Mouse (Mus musculus) MEL (cell line): ENCODE measurements around the gene Dock9. TPM values are rescaled to one million over a fixed set of nuclear protein-coding genes. Genes with fewer than 3 reads are reported as not detected.

Experiments
- DNase-seq: peaks from one replicate; pipeline ENCODE4 v3.0.0; 2011; ENCODE audit warnings: low read depth, low spot score
- H3K27ac ChIP-seq: 2 replicates; pipeline ENCODE4 v1.5.1; 2012; ENCODE audit warnings: low read depth, mild to moderate bottlenecking, control low read depth, low read length, moderate library complexity; ENCODE audit not compliant: control insufficient read depth
- H3K27me3 ChIP-seq, 2 experiments: fragments of 150-350 bp in 1 of 2; sonication (generic) in 1 of 2; 2 replicates each; pipeline ENCODE4 v1.6.1; 2012; ENCODE audit warnings: low read length in 2 of 2, mild to moderate bottlenecking in 2 of 2, improper control_type of control experiment in 1 of 2, moderate library complexity in 1 of 2; ENCODE audit not compliant: insufficient read depth in 2 of 2, control insufficient read depth in 1 of 2
- H3K36me3 ChIP-seq, 2 experiments: 2 replicates each; pipeline ENCODE4 v1.6.1; 2012 to 2014; ENCODE audit warnings: low read length in 2 of 2, improper control_type of control experiment in 1 of 2, inconsistent platforms in 1 of 2, mild to moderate bottlenecking in 1 of 2; ENCODE audit not compliant: insufficient read depth in 2 of 2, control insufficient read depth in 1 of 2
- H3K4me1 ChIP-seq, 2 experiments: fragments of 150-350 bp in 1 of 2; sonication (generic) in 1 of 2; 2 replicates each; pipeline ENCODE4 v1.6.1; 2012; ENCODE audit warnings: low read length in 2 of 2, improper control_type of control experiment in 1 of 2, mild to moderate bottlenecking in 1 of 2; ENCODE audit not compliant: insufficient read depth in 2 of 2, control insufficient read depth in 1 of 2
- H3K4me3 ChIP-seq, 2 experiments: fragments of 150-350 bp in 1 of 2; sonication (generic) in 1 of 2; 2 replicates each; pipeline ENCODE4 v1.5.1; 2012; ENCODE audit warnings: low read depth in 2 of 2, low read length in 2 of 2, mild to moderate bottlenecking in 2 of 2, moderate library complexity in 2 of 2, control low read depth in 1 of 2, improper control_type of control experiment in 1 of 2; ENCODE audit not compliant: control insufficient read depth in 1 of 2, insufficient read depth in 1 of 2
- H3K79me2 ChIP-seq: 2 replicates; pipeline ENCODE4 v1.6.1; 2012; ENCODE audit warnings: mild to moderate bottlenecking, low read length, moderate library complexity; ENCODE audit not compliant: control insufficient read depth, poor library complexity, insufficient read depth
- H3K9ac ChIP-seq: 2 replicates; pipeline ENCODE4 v1.6.1; 2012; ENCODE audit warnings: low read depth, mild to moderate bottlenecking, control low read depth, low read length, moderate library complexity; ENCODE audit not compliant: control insufficient read depth, poor library complexity, severe bottlenecking
- H3K9me3 ChIP-seq: fragments of 150-350 bp; sonication (generic); replicated peaks from 2 replicates; pipeline ENCODE4 v1.6.1; 2012; ENCODE audit warnings: mild to moderate bottlenecking, low read length, improper control_type of control experiment, moderate library complexity; ENCODE audit not compliant: insufficient read depth
- ELF1 ChIP-seq: IDR thresholded peaks from 2 replicates; pipeline ENCODE4 v1.6.1; 2014; ENCODE audit warnings: low read depth, mild to moderate bottlenecking, inconsistent platforms, low read length, improper control_type of control experiment, moderate library complexity
- EP300 ChIP-seq, 2 experiments: IDR thresholded peaks; 2 replicates each; pipeline ENCODE4 v1.6.1; 2011; ENCODE audit warnings: improper control_type of control experiment in 2 of 2, low read length in 2 of 2, low read depth in 1 of 2, mild to moderate bottlenecking in 1 of 2
- ETS1 ChIP-seq: IDR thresholded peaks from 2 replicates; pipeline ENCODE4 v1.6.1; 2012; ENCODE audit warnings: low read depth, mild to moderate bottlenecking, inconsistent platforms, low read length, improper control_type of control experiment, moderate library complexity
- GABPA ChIP-seq: IDR thresholded peaks from 2 replicates; pipeline ENCODE4 v1.6.1; 2012; ENCODE audit warnings: low read depth, mild to moderate bottlenecking, inconsistent platforms, low read length, improper control_type of control experiment, moderate library complexity
- GATA1 ChIP-seq: IDR thresholded peaks from 2 replicates; pipeline ENCODE4 v1.6.1; 2011; ENCODE audit warnings: low read depth, low read length, improper control_type of control experiment
- HCFC1 ChIP-seq: IDR thresholded peaks from 2 replicates; pipeline ENCODE4 v1.6.1; 2012; ENCODE audit warnings: low read depth, mild to moderate bottlenecking, inconsistent platforms, low read length, improper control_type of control experiment, moderate library complexity
- JUND ChIP-seq: IDR thresholded peaks from 2 replicates; pipeline ENCODE4 v1.6.1; 2011; ENCODE audit warnings: low read depth, mild to moderate bottlenecking, improper control_type of control experiment, low read length
- MAFK ChIP-seq: IDR thresholded peaks from 2 replicates; pipeline ENCODE4 v1.6.1; 2011; ENCODE audit warnings: low read depth, mild to moderate bottlenecking, low read length, improper control_type of control experiment, borderline replicate concordance
- MAX ChIP-seq: IDR thresholded peaks from 2 replicates; pipeline ENCODE4 v1.6.1; 2011; ENCODE audit warnings: low read length, improper control_type of control experiment
- MEF2A ChIP-seq: IDR thresholded peaks from 2 replicates; pipeline ENCODE4 v1.6.1; 2014; ENCODE audit warnings: low read depth, mild to moderate bottlenecking, inconsistent platforms, low read length, improper control_type of control experiment; ENCODE audit not compliant: poor library complexity, insufficient replicate concordance, severe bottlenecking; ENCODE audit errors: extremely low read depth
- MYB ChIP-seq: IDR thresholded peaks from 2 replicates; pipeline ENCODE4 v1.6.1; 2011; ENCODE audit warnings: mild to moderate bottlenecking, low read depth, low read length, improper control_type of control experiment
- MYC ChIP-seq: IDR thresholded peaks from 2 replicates; pipeline ENCODE4 v1.6.1; 2011; ENCODE audit warnings: low read depth, mild to moderate bottlenecking, low read length, improper control_type of control experiment, moderate library complexity
- NELFE ChIP-seq: IDR thresholded peaks from 2 replicates; pipeline ENCODE4 v1.6.1; 2011; ENCODE audit warnings: low read depth, low read length, improper control_type of control experiment
- NRF1 ChIP-seq: IDR thresholded peaks from 2 replicates; pipeline ENCODE4 v1.6.1; 2014; ENCODE audit warnings: low read depth, mild to moderate bottlenecking, inconsistent platforms, low read length, improper control_type of control experiment, moderate library complexity; ENCODE audit not compliant: poor library complexity, insufficient read depth, severe bottlenecking
- POLR2A ChIP-seq, 2 experiments: IDR thresholded peaks; 2 replicates each; pipeline ENCODE4 v1.6.1; 2011 to 2012; ENCODE audit warnings: low read length in 2 of 2, mild to moderate bottlenecking in 2 of 2, control low read depth in 1 of 2, improper control_type of control experiment in 1 of 2, low read depth in 1 of 2, moderate library complexity in 1 of 2; ENCODE audit not compliant: control insufficient read depth in 1 of 2, insufficient read depth in 1 of 2, poor library complexity in 1 of 2
- RAD21 ChIP-seq: IDR thresholded peaks from 2 replicates; pipeline ENCODE4 v1.6.1; 2011; ENCODE audit warnings: mild to moderate bottlenecking, low read depth, low read length, improper control_type of control experiment
- RCOR1 ChIP-seq: IDR thresholded peaks from 2 replicates; pipeline ENCODE4 v1.6.1; 2012; ENCODE audit warnings: low read depth, mild to moderate bottlenecking, inconsistent platforms, low read length, improper control_type of control experiment
- SMC3 ChIP-seq: IDR thresholded peaks from 2 replicates; pipeline ENCODE4 v1.6.1; 2011; ENCODE audit warnings: low read depth, low read length, improper control_type of control experiment
- TBP ChIP-seq: IDR thresholded peaks from 2 replicates; pipeline ENCODE4 v1.8.0; 2011; ENCODE audit warnings: low read depth, low read length, improper control_type of control experiment
- UBTF ChIP-seq: IDR thresholded peaks from 2 replicates; pipeline ENCODE4 v1.6.1; 2012; ENCODE audit warnings: low read depth, mild to moderate bottlenecking, inconsistent platforms, low read length, improper control_type of control experiment, moderate library complexity, borderline replicate concordance; ENCODE audit not compliant: insufficient read depth
- ZC3H11A ChIP-seq: IDR thresholded peaks from 2 replicates; pipeline ENCODE4 v1.6.1; 2012; ENCODE audit warnings: low read depth, mild to moderate bottlenecking, inconsistent platforms, low read length, improper control_type of control experiment
- polyA plus RNA-seq, 2 experiments: library from polyadenylated mRNA; stranded (reverse) in 1 of 2; unstranded in 1 of 2; fragments of >175 nt in 1 of 2; fragments of >200 nt in 1 of 2; gene quantifications; 2 replicates each; pipeline versions ENCODE4 v1.2.1 to v1.2.4; 2012; ENCODE audit warnings: low replicate concordance in 2 of 2, low read depth in 1 of 2; ENCODE audit not compliant: insufficient read length in 2 of 2, insufficient read depth in 1 of 2, missing spikeins in 1 of 2
- total RNA-seq: library from RNA; depleted of rRNA; stranded (reverse); fragments of 300-350 nt; gene quantifications from 2 replicates; pipeline ENCODE4 v1.2.3, GENCODE M21; 2012

Dock9 gene
- total and polyA plus RNA-seq, 3 experiments = 6.3 to 9.4 TPM; not detected in 1

DNA sequence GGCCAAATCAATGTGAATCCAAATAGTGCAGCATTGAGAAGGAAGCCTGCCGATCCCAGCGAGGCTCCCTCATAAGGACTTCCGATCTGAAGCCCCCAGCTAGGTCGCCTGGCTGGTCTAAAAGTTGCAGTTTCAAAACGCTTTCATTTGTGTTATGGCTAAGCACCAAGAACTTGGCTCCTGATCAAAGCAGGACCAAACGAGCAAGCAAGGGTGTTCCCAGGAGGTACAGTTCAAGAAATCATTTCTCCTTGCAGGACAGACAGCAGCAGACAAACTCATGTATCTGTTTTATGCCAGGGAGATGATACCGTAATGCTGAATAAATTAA is 99.1 kb downstream of the Dock9 start:
- Histone ChIP-seq H3K36me3 (no peaks in the 10 kb centered on the region), H3K27ac (no peak overlapping the region)
- TF ChIP-seq HCFC1 = no peak
- no peak for TF ChIP-seq JUND
- TF ChIP-seq ETS1 = no peak
- TF ChIP-seq RCOR1 = no peak
- no peak for TF ChIP-seq RAD21
- no peak for TF ChIP-seq MAFK
- no peak for TF ChIP-seq UBTF
- no peak for TF ChIP-seq NRF1
- TF ChIP-seq POLR2A (IDR thresholded peaks at IDR 0.05; ENCODE audit: control insufficient read depth in 1 of 2, insufficient read depth in 1 of 2, low read depth in 1 of 2, low read length in 2 of 2, poor library complexity in 1 of 2) = no peak
- no peak for TF ChIP-seq TBP
- no peak for TF ChIP-seq GABPA
- no peak for TF ChIP-seq ELF1
- TF ChIP-seq MYB = no peak
- no peak for TF ChIP-seq MAX
- TF ChIP-seq MYC = no peak
- TF ChIP-seq EP300 (IDR thresholded peaks at IDR 0.05; ENCODE audit: low read depth in 1 of 2, low read length in 2 of 2) = no peak
- TF ChIP-seq ZC3H11A = no peak
- no peak for TF ChIP-seq GATA1
- TF ChIP-seq, all 39 proteins: peak for 0
- H3K9me3 ChIP-seq = no peaks in the 10 kb centered on the region
- H3K79me2 ChIP-seq = no peaks in the 10 kb centered on the region
- DNase-seq = no peak
- no peaks in the 10 kb centered on the region for H3K27me3 ChIP-seq
- H3K4me1 ChIP-seq = no peaks in the 10 kb centered on the region
- H3K4me3 ChIP-seq = no peak overlapping the region
- no peak overlapping the region for H3K9ac ChIP-seq

DNA sequence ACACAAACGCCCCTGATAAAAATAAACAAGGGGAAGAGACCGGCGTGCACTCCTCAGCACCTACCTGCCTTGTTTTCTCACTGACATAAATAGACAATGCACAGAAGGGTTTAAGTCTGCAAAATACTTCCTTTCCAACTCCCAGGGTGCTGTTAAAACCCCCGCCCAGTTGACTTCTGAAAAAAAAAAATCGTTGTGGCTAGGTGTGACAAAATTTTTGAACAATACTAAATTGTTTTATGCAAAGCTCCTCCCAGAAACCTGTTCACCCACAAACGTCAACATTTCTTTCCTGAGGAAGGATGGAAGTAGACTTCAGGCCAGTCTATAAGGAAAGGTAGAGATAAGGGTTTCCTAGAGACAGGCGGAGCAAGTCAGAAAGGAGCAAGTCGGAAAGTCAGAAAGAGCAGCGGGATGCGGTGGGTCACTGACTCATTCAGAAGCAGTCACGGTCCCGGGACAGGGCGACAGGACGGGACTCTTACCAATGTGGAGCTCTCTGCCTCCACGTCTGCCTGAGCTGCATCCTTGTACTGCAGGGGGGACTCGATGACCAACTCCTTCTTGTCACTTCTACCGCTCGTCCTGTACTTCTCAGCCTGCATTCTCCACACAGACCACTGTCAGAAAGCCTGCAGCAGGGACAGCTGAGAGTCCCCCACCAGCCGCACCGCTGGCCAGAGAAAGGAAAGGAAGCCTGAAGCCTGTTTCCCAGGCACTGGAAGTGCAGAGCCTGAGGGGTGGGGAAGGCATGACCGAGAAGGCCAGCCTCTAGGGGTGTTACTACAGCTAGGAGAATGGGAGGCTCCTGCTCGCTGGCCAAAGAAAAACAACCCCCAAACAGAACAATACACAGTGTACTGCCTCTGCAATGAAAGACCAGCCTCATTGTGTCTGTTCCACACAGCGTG is 99.7 kb downstream of the Dock9 start:
- Histone ChIP-seq H3K4me3 (no peak overlapping the region), H3K27ac (no peak overlapping the region), H3K36me3 (no peaks in the 10 kb centered on the region), H3K79me2 (no peaks in the 10 kb centered on the region), H3K9me3 (no peaks in the 10 kb centered on the region), H3K4me1 (no peaks in the 10 kb centered on the region), H3K27me3 (no peaks in the 10 kb centered on the region), H3K9ac (no peak overlapping the region)
- no peak for TF ChIP-seq RAD21
- no peak for TF ChIP-seq HCFC1
- no peak for TF ChIP-seq SMC3
- no peak for TF ChIP-seq GABPA
- TF ChIP-seq NELFE = no peak
- TF ChIP-seq MEF2A = no peak
- no peak for DNase-seq
